Mouse (Mus musculus): Measurements from ENCODE around the gene Lars2. TPM values are rescaled to one million over a fixed set of nuclear protein-coding genes. Genes with fewer than 3 reads are reported as not detected.
A peak's percentile ranks its signal among the peaks of the same experiment; 100 is the strongest.
"Not testable (repeated sequence)": the region's sequence is repeated elsewhere in the genome, so short reads cannot be mapped to it uniquely, and the experiment has no call there.

The Lars2 gene
- 280 and 1,738 TPM in 2 replicates for polyA plus RNA-seq (2012; rRNA removed)

GRCm38 (mm10) chr9:123366708-123367385 is at the start of gene Lars2:
Gene Lars2, plus strand, starts transcription at chr9:123366927.
- peak; percentile 72 for DNase-seq (ENCODE audit: low spot score)

GRCm38 (mm10) chr9:123326106-123326505 is 40.6 kb upstream of the Lars2 start:
- no peak for DNase-seq (ENCODE audit: low spot score)

GRCm38 (mm10) chr9:123328336-123328735 is 38.4 kb upstream of the Lars2 start:
- no peak for DNase-seq (ENCODE audit: low spot score)

- no peak for DNase-seq (ENCODE audit: low spot score)
Observed at GRCm38 (mm10) chr9:123329831-123330230, 36.9 kb upstream of the Lars2 start.

GRCm38 (mm10) chr9:123330271-123330670 is 36.5 kb upstream of the Lars2 start:
- not testable (repeated sequence) for DNase-seq (ENCODE audit: low spot score)

- DNase-seq (ENCODE audit: low spot score), result no peak
Observed at GRCm38 (mm10) chr9:123333479-123333878, 33.2 kb upstream of the Lars2 start.

GRCm38 (mm10) chr9:123335044-123335670 is 31.6 kb upstream of the Lars2 start:
- no peak for DNase-seq (ENCODE audit: low spot score)

- no peak for DNase-seq (ENCODE audit: low spot score)
Observed at GRCm38 (mm10) chr9:123339651-123340144, 27.0 kb upstream of the Lars2 start.

GRCm38 (mm10) chr9:123341256-123341655 is 25.5 kb upstream of the Lars2 start:
- DNase-seq (ENCODE audit: low spot score), result no peak

- no peak for DNase-seq (ENCODE audit: low spot score)
Observed at GRCm38 (mm10) chr9:123343069-123343468, 23.7 kb upstream of the Lars2 start.

- not testable (repeated sequence) for DNase-seq (ENCODE audit: low spot score)
Observed at GRCm38 (mm10) chr9:123349286-123349685, 17.4 kb upstream of the Lars2 start.

- DNase-seq (ENCODE audit: low spot score), result no peak
Observed at GRCm38 (mm10) chr9:123359981-123360380, 6.7 kb upstream of the Lars2 start.

- DNase-seq (ENCODE audit: low spot score), result no peak
Observed at GRCm38 (mm10) chr9:123365353-123365752, 1.4 kb upstream of the Lars2 start.

GRCm38 (mm10) chr9:123365942-123366707 is 602 bp upstream of the Lars2 start:
- DNase-seq (ENCODE audit: low spot score), result no peak

GRCm38 (mm10) chr9:123367636-123368035 is 909 bp downstream of the Lars2 start:
- no peak for DNase-seq (ENCODE audit: low spot score)

GRCm38 (mm10) chr9:123382399-123382798 is 15.7 kb downstream of the Lars2 start:
- DNase-seq (ENCODE audit: low spot score), result no peak

- DNase-seq (ENCODE audit: low spot score), result no peak
Observed at GRCm38 (mm10) chr9:123384696-123385095, 18.0 kb downstream of the Lars2 start.

GRCm38 (mm10) chr9:123385352-123386198 is 18.8 kb downstream of the Lars2 start:
- no peak for DNase-seq (ENCODE audit: low spot score)

- DNase-seq (ENCODE audit: low spot score), result no peak
Observed at GRCm38 (mm10) chr9:123386347-123386746, 19.6 kb downstream of the Lars2 start.

GRCm38 (mm10) chr9:123388087-123389007 is 21.6 kb downstream of the Lars2 start:
- not testable (repeated sequence) for DNase-seq (ENCODE audit: low spot score)

Measured in urinary bladder, adult 2 months (tissue).